Mouse (Mus musculus) liver, adult 2 months (tissue): Measurements from ENCODE around the gene Mcu.

Experiments used
- CTCF ChIP-seq: fragments of 200-500 bp; IDR thresholded peaks from 2 replicates; pipeline ENCODE4 v1.5.1; 2011; ENCODE audit warnings: low read depth, low read length, control low read depth
- POLR2A ChIP-seq: fragments of 200-500 bp; IDR thresholded peaks from 2 replicates; pipeline ENCODE4 v1.6.1; 2011; ENCODE audit warnings: low read length, control low read depth; ENCODE audit not compliant: insufficient read depth; ENCODE audit errors: extremely low read depth

DNA sequence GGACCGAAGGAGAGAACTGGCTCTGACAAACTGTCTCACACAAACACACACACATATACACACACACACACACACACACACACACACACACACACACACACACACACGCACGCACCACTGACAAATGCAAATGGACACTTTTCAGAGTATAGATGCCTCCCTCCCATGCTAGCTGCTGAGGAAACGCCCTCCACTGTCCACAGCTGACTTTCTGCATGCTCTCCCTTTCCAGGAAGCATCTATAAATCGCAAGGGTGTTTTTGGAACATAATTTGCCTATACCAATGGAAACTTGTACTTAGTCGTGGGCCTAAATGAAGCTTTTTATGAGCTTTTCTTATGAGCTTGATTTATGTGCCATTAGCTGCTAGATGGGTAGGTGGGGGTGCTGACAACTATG, 46.1 kb downstream of the Mcu start:
- TF ChIP-seq POLR2A: no peak
- no peak for TF ChIP-seq CTCF
